Mouse (Mus musculus): ENCODE data around the gene Mmrn2. TPM values are rescaled to one million over a fixed set of nuclear protein-coding genes. Genes with fewer than 3 reads are reported as not detected.

The Mmrn2 gene
- polyA plus RNA-seq, 1 experiment, result 19.4 TPM

- H3K36me3 ChIP-seq (ENCODE audit: control insufficient read depth, insufficient read depth, low read length), result no peaks in the 10 kb centered on the region; the same call in 1 of the 2 replicates
- no peaks in the 10 kb centered on the region for H3K27me3 ChIP-seq (replicated peaks; ENCODE audit: control insufficient read depth, insufficient read depth, low read length)
- no peak for DNase-seq
- 32% methylated on average over 6 of the region's 6 CpGs for WGBS
- no peak overlapping the region; the same call in 1 of the 2 replicates for H3K27ac ChIP-seq (ENCODE audit: insufficient read depth, low read depth, low read length)
- H3K4me3 ChIP-seq (ENCODE audit: insufficient read depth, low read depth, low read length), result no peak overlapping the region
- no peaks in the 10 kb centered on the region; the same call in 1 of the 2 replicates for H3K4me1 ChIP-seq (ENCODE audit: control insufficient read depth, insufficient read depth, low read length)
- TF ChIP-seq CTCF (conservative IDR thresholded peaks at IDR 0.05; ENCODE audit: insufficient read depth, insufficient read length, low read depth, low read length) (no peak), POLR2A (IDR thresholded peaks at IDR 0.05; ENCODE audit: low read depth, low read length) (no peak)
Observed at GRCm38 (mm10) chr14:34453648-34454047, 78.4 kb downstream of the Mmrn2 start.

Other genes with a start within 250 kb of the Mmrn2 start
- 0.03 and 0.06 TPM in 2 replicates for gene Npy4r, start 223.0 kb upstream of the Mmrn2 start, polyA plus RNA-seq (2012; rRNA removed)
- gene Gprin2, start 173.8 kb upstream of the Mmrn2 start, polyA plus RNA-seq (2012; rRNA removed), result 0.11 and 0.20 TPM in 2 replicates
- gene Syt15, start 155.9 kb upstream of the Mmrn2 start, polyA plus RNA-seq (2012; rRNA removed), result 1.3 and 1.5 TPM in 2 replicates
- 3.6 TPM in 2 replicates for gene Shld2, start 65.0 kb upstream of the Mmrn2 start, polyA plus RNA-seq (2012; rRNA removed)
- 236 and 242 TPM in 2 replicates for gene Glud1, start 64.7 kb upstream of the Mmrn2 start, polyA plus RNA-seq (2012; rRNA removed)
- 16.3 and 28.4 TPM in 2 replicates for gene Fam25c, start 20.0 kb upstream of the Mmrn2 start, polyA plus RNA-seq (2012; rRNA removed)
- 17.6 and 19.1 TPM in 2 replicates for gene Sncg, start 676 bp upstream of the Mmrn2 start, polyA plus RNA-seq (2012; rRNA removed)
- gene Bmpr1a, start 127.9 kb downstream of the Mmrn2 start, polyA plus RNA-seq (2012; rRNA removed), result 11.0 and 11.4 TPM in 2 replicates
- not detected in 2 replicates for gene 9230112D13Rik, start 147.3 kb downstream of the Mmrn2 start, polyA plus RNA-seq (2012; rRNA removed)
- gene Ldb3, start 213.2 kb downstream of the Mmrn2 start, polyA plus RNA-seq (2012; rRNA removed), result 1.9 and 26.0 TPM in 2 replicates
- gene Opn4, start 224.7 kb downstream of the Mmrn2 start, polyA plus RNA-seq (2012; rRNA removed), result 0.10 TPM in 1 of 2 replicates, not detected in the other